Mouse (Mus musculus): Measurements from ENCODE around the gene Pde4b.

Pde4b gene

GRCm38 (mm10) chr4:102287172-102287571 is 199.8 kb downstream of the Pde4b start:
- DNase-seq (ENCODE audit: low read depth, low spot score) = no peak

GRCm38 (mm10) chr4:102290052-102290734 is 202.8 kb downstream of the Pde4b start:
- no peak for DNase-seq (ENCODE audit: low read depth, low spot score)

GRCm38 (mm10) chr4:102297558-102297957 is 210.2 kb downstream of the Pde4b start:
- DNase-seq (ENCODE audit: low read depth, low spot score) = no peak

GRCm38 (mm10) chr4:102302568-102302967 is 215.2 kb downstream of the Pde4b start:
- no peak for DNase-seq (ENCODE audit: low read depth, low spot score)

GRCm38 (mm10) chr4:102307661-102308297 is 220.4 kb downstream of the Pde4b start:
- DNase-seq (ENCODE audit: low read depth, low spot score) = no peak

DNA sequence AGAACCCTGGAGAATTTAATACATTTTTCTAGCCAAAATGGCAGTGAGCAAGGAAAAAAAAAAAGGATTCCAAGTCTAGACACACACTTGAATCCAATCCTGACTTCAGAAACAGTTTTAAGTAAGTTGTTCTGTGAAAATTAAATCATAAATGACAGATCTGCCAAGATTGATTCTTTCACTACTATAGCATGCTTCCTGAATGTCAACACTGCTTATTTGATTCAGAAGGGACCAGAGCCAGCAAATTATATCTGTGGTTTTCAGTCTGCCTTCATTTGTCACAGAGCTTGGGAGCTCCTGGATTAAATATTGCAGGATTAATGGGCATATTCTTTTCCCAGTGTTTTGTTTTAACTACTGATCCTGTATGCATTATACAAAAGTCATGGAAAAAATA is 223.3 kb downstream of the Pde4b start:
- DNase-seq (ENCODE audit: low read depth, low spot score) = no peak

DNA sequence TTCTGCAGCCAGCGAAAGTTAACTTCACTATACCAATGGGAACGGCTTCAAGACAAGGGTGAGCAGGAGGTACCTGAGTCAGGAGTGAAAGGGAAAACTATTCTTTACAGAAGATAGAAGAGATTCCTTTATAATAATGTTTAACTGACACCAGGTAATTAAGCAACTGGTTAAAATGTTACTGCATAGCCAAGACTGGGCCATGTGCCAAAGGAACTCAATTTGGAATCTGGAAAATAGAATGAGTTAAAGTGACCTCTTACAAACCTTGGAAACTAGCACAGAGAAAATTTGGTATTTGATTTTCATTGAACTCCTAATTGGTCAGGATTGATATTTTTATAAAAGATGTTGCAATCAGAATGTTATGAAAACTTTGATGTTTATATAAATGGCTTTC is 228.7 kb downstream of the Pde4b start:
- no peak for DNase-seq (ENCODE audit: low read depth, low spot score)

DNA sequence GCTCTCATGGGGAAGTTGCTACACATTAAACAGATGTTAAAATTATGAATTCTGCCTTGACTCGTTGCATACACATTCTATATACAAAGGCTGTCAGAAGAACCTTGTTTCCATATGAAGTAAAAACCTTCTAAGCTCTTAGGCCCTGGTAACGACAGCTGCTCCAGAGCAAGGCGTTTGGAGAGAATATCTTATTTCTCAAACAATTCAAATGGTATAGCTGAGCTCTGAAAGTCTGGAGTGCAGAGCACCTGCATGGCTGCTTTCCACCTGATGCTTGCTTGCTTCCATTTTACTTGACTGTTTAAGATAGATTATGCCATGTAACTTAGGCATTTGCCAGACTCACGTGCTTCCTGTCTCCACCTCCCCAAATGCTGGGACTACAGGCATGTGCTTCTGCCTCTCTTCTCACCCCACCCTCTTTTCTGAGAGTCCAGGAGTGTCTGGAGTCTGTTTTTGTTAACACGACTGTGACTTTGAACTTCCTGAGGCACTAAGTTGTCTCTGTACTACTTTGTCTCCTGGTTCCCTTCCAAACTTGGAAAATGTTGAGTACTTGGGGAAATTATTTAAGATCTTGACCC is 229.4 kb downstream of the Pde4b start:
- DNase-seq (ENCODE audit: low read depth, low spot score) = no peak

- DNase-seq (ENCODE audit: low read depth, low spot score) = no peak
Measured at GRCm38 (mm10) chr4:102318596-102318995, 231.3 kb downstream of the Pde4b start.

GRCm38 (mm10) chr4:102321340-102321739 is 234.0 kb downstream of the Pde4b start:
- DNase-seq (ENCODE audit: low read depth, low spot score) = no peak

- DNase-seq (ENCODE audit: low read depth, low spot score) = no peak
Measured at GRCm38 (mm10) chr4:102332386-102332785, 245.0 kb downstream of the Pde4b start.

DNA sequence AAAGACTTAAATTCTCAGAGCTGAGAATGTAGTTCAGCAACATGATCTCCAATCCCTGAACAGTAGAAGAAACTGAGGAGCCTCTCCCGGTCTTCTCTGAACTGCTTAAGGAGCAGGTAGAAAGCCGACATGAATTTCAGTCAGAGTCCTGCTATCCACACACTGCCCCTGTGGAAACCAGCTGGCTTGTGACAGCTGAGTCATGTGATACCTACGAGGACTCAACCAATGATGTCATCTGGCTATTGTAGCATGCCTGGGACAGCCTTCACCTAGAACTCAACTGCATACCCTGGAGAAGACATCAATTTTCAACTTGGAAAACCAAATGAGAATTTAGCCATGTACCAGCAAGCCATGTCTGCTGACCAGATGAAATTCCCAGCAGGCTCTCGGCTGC is 245.5 kb downstream of the Pde4b start:
- no peak for DNase-seq (ENCODE audit: low read depth, low spot score)

- DNase-seq (ENCODE audit: low read depth, low spot score) = no peak
Measured at GRCm38 (mm10) chr4:102346911-102347492, 259.7 kb downstream of the Pde4b start.

DNA sequence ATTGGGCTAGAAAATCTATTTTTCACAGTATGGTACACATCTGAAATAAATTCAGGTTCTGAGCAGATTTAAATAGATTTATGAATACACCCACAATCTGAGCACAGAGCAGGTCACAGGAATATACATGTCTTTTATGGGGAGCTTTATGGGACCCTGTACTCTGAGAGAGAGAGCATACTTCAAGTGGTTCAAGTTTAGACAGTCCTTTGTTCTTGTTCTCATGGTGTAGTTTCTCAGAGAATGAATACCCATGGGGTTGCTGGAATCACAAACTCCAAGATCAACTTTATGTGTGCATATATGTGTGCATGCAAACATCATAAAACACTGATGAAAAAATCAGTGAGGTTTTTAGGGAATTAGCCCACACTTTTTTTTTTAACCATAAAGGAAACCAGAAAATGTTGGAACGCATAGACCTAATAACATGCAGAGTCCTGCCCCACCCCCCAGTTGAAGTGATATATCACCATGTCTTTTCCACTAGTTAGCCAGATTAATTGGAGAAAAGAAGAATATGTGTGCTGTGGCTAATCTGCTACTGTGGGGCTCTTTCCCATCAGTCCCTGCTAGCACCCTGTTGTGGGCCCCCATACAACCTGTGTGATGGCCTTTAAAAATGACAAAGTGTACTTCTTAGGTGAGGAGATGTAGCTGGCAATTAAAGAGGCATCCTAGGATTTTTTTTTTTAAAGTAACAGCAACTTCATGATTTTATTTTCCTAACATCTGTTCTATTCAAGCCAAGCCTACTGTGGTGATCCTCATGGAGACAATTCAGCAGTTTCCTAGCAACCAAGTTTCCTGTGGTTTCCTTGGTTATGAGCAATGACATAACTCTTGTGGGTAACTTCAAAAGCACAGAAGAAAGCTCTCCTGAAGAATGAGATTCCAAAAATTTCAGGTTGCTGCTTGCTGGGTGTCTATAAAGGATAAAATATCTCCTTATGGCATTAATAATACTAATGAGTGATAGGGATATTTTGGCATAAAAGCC is 264.4 kb downstream of the Pde4b start:
- peak; percentile 84 for DNase-seq (ENCODE audit: low read depth, low spot score)

- DNase-seq (ENCODE audit: low read depth, low spot score) = peak; percentile 41
Measured at GRCm38 (mm10) chr4:102353641-102354403, 266.5 kb downstream of the Pde4b start.

GRCm38 (mm10) chr4:102368105-102368735 is 280.9 kb downstream of the Pde4b start:
- DNase-seq (ENCODE audit: low read depth, low spot score) = no peak

DNA sequence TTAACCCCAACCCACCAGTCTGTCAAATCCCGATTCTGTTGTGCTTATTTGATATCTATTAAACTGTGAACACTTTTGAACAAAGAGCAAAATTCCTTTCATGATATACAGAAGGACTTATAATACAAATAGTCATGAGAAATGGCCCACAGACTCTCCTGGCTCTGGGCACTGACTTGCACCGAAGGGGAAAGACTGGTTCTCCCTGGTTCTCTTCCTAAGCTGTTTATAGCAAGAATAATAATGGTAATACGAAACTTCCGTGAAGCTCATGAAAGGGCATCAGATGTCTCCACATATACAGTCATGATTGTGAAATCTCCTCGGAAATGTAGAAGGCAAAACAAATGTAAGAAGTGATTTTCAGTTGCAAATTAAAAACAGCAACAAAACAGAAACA is 287.3 kb downstream of the Pde4b start:
- DNase-seq (ENCODE audit: low read depth, low spot score) = no peak

GRCm38 (mm10) chr4:102382763-102383505 is 295.6 kb downstream of the Pde4b start:
- no peak for DNase-seq (ENCODE audit: low read depth, low spot score)

DNA sequence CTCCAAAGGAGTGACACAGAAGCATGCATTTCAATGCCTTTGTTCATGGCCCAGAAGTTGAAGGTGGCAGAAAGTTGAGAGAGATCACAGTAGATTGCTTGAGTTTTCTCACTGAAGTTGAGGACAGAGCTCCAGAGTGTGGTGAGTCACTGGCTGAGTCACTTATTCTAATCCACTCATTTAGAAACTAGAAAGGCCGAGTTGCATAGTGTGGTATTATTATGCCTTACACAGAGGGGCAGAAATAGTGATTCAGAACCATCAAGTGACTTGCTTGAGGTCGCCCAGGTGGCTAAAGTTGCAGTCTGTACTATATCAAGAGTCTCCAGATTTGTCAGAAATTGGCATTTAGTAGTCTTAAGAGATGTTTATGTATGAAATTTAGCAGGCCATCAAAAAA is 306.3 kb downstream of the Pde4b start:
- DNase-seq (ENCODE audit: low read depth, low spot score) = peak; percentile 50

All from telencephalon, adult 2 months (tissue).